Mouse (Mus musculus): Measurements from ENCODE around the gene Ccl8. TPM values are rescaled to one million over a fixed set of nuclear protein-coding genes. Genes with fewer than 3 reads are reported as not detected.

The Ccl8 gene
- polyA plus RNA-seq, 1 experiment from 2014 or later = not detected

- Histone ChIP-seq H3K4me1 (ENCODE audit: control insufficient read depth, insufficient read depth, low read length) (no peaks in the 10 kb centered on the region), H3K27me3 (ENCODE audit: control insufficient read depth, insufficient read depth, low read length) (no peaks in the 10 kb centered on the region), H3K36me3 (ENCODE audit: control insufficient read depth, insufficient read depth, low read length) (no peaks in the 10 kb centered on the region), H3K27ac (ENCODE audit: low read depth, low read length) (no peak overlapping the region), H3K4me3 (ENCODE audit: low read depth, low read length) (no peak overlapping the region), H3K9me3 (ENCODE audit: control insufficient read depth, low read length) (no peaks in the 10 kb centered on the region), H3K9ac (replicated peaks; ENCODE audit: low read depth, low read length) (no peak overlapping the region), H3K4me2 (ENCODE audit: low read depth, low read length) (no peak overlapping the region)
- no peak for ATAC-seq (ENCODE audit: low read depth)
- WGBS = 61% methylated on average over 3 of the region's 3 CpGs
Measured at GRCm38 (mm10) chr11:82084360-82084759, 30.6 kb upstream of the Ccl8 start.

GRCm38 (mm10) chr11:82099511-82100323 lies 15.3 kb upstream of the Ccl8 start:
- Histone ChIP-seq H3K9me3 (ENCODE audit: control insufficient read depth, low read length) (no peaks in the 10 kb centered on the region), H3K27me3 (ENCODE audit: control insufficient read depth, insufficient read depth, low read length) (no peaks in the 10 kb centered on the region), H3K27ac (ENCODE audit: low read depth, low read length) (no peak overlapping the region), H3K9ac (replicated peaks; ENCODE audit: low read depth, low read length) (no peak overlapping the region), H3K4me2 (ENCODE audit: low read depth, low read length) (no peak overlapping the region), H3K4me3 (ENCODE audit: low read depth, low read length) (no peak overlapping the region), H3K36me3 (ENCODE audit: control insufficient read depth, insufficient read depth, low read length) (no peaks in the 10 kb centered on the region), H3K4me1 (ENCODE audit: control insufficient read depth, insufficient read depth, low read length) (no peaks in the 10 kb centered on the region)
- no peak for ATAC-seq (ENCODE audit: low read depth)
- 93% methylated on average over 10 of the region's 10 CpGs for WGBS

GRCm38 (mm10) chr11:82101087-82101486 lies 13.9 kb upstream of the Ccl8 start:
- H3K9ac ChIP-seq (replicated peaks; ENCODE audit: low read depth, low read length) = no peak overlapping the region
- no peak overlapping the region for H3K4me2 ChIP-seq (ENCODE audit: low read depth, low read length)
- H3K36me3 ChIP-seq (ENCODE audit: control insufficient read depth, insufficient read depth, low read length) = no peaks in the 10 kb centered on the region
- no peaks in the 10 kb centered on the region for H3K27me3 ChIP-seq (ENCODE audit: control insufficient read depth, insufficient read depth, low read length)
- 83% methylated on average over 4 of the region's 4 CpGs for WGBS
- no peak for ATAC-seq (ENCODE audit: low read depth)
- H3K4me1 ChIP-seq (ENCODE audit: control insufficient read depth, insufficient read depth, low read length) = no peaks in the 10 kb centered on the region
- H3K9me3 ChIP-seq (ENCODE audit: control insufficient read depth, low read length) = no peaks in the 10 kb centered on the region
- no peak overlapping the region for H3K27ac ChIP-seq (ENCODE audit: low read depth, low read length)
- no peak overlapping the region for H3K4me3 ChIP-seq (ENCODE audit: low read depth, low read length)

- H3K27ac ChIP-seq (ENCODE audit: low read depth, low read length) = no peak within 1 kb of the TSS
- no peaks in the 10 kb centered on the region for H3K4me1 ChIP-seq (ENCODE audit: control insufficient read depth, insufficient read depth, low read length)
- ATAC-seq (ENCODE audit: low read depth) = no peak
- no peaks in the 10 kb centered on the region for H3K27me3 ChIP-seq (ENCODE audit: control insufficient read depth, insufficient read depth, low read length)
- H3K9me3 ChIP-seq (ENCODE audit: control insufficient read depth, low read length) = no peaks in the 10 kb centered on the region
- 65% methylated on average over 2 of the region's 2 CpGs for WGBS
- H3K36me3 ChIP-seq (ENCODE audit: control insufficient read depth, insufficient read depth, low read length) = no peaks in the 10 kb centered on the region
- H3K9ac ChIP-seq (replicated peaks; ENCODE audit: low read depth, low read length) = no peak within 1 kb of the TSS
- H3K4me3 ChIP-seq (ENCODE audit: low read depth, low read length) = no peak within 1 kb of the TSS
- H3K4me2 ChIP-seq (ENCODE audit: low read depth, low read length) = no peak within 1 kb of the TSS
Measured at GRCm38 (mm10) chr11:82101529-82101928, 13.5 kb upstream of the Ccl8 start, which contains the start of gene Ccl12. TSS of gene Ccl12 (plus strand) at chr11:82101845.

- Histone ChIP-seq H3K27me3 (ENCODE audit: control insufficient read depth, insufficient read depth, low read length) (no peaks in the 10 kb centered on the region), H3K4me3 (ENCODE audit: low read depth, low read length) (no peak overlapping the region), H3K4me2 (ENCODE audit: low read depth, low read length) (no peak overlapping the region), H3K4me1 (ENCODE audit: control insufficient read depth, insufficient read depth, low read length) (no peaks in the 10 kb centered on the region), H3K9ac (replicated peaks; ENCODE audit: low read depth, low read length) (no peak overlapping the region), H3K27ac (ENCODE audit: low read depth, low read length) (no peak overlapping the region), H3K9me3 (ENCODE audit: control insufficient read depth, low read length) (no peaks in the 10 kb centered on the region), H3K36me3 (ENCODE audit: control insufficient read depth, insufficient read depth, low read length) (no peaks in the 10 kb centered on the region)
- no peak for ATAC-seq (ENCODE audit: low read depth)
Measured at GRCm38 (mm10) chr11:82109611-82110010, 5.4 kb upstream of the Ccl8 start.

GRCm38 (mm10) chr11:82110372-82111248 lies 4.4 kb upstream of the Ccl8 start:
- no peak overlapping the region for H3K4me3 ChIP-seq (ENCODE audit: low read depth, low read length)
- H3K27me3 ChIP-seq (ENCODE audit: control insufficient read depth, insufficient read depth, low read length) = no peaks in the 10 kb centered on the region
- 74% methylated on average over 6 of the region's 6 CpGs for WGBS
- no peak for ATAC-seq (ENCODE audit: low read depth)
- H3K9me3 ChIP-seq (ENCODE audit: control insufficient read depth, low read length) = no peaks in the 10 kb centered on the region
- no peak overlapping the region for H3K9ac ChIP-seq (replicated peaks; ENCODE audit: low read depth, low read length)
- no peaks in the 10 kb centered on the region for H3K36me3 ChIP-seq (ENCODE audit: control insufficient read depth, insufficient read depth, low read length)
- H3K27ac ChIP-seq (ENCODE audit: low read depth, low read length) = no peak overlapping the region
- H3K4me2 ChIP-seq (ENCODE audit: low read depth, low read length) = no peak overlapping the region
- no peaks in the 10 kb centered on the region for H3K4me1 ChIP-seq (ENCODE audit: control insufficient read depth, insufficient read depth, low read length)

- no peak overlapping the region for H3K4me3 ChIP-seq (ENCODE audit: low read depth, low read length)
- H3K4me1 ChIP-seq (ENCODE audit: control insufficient read depth, insufficient read depth, low read length) = no peaks in the 10 kb centered on the region
- no peaks in the 10 kb centered on the region for H3K36me3 ChIP-seq (ENCODE audit: control insufficient read depth, insufficient read depth, low read length)
- no peak overlapping the region for H3K27ac ChIP-seq (ENCODE audit: low read depth, low read length)
- no peaks in the 10 kb centered on the region for H3K27me3 ChIP-seq (ENCODE audit: control insufficient read depth, insufficient read depth, low read length)
- no peak overlapping the region for H3K9ac ChIP-seq (replicated peaks; ENCODE audit: low read depth, low read length)
- H3K9me3 ChIP-seq (ENCODE audit: control insufficient read depth, low read length) = no peaks in the 10 kb centered on the region
- WGBS = 89% methylated on average over 3 of the region's 3 CpGs
- no peak for ATAC-seq (ENCODE audit: low read depth)
- no peak overlapping the region for H3K4me2 ChIP-seq (ENCODE audit: low read depth, low read length)
Measured at GRCm38 (mm10) chr11:82116041-82116440, 1.1 kb downstream of the Ccl8 start.

- H3K27ac ChIP-seq (ENCODE audit: low read depth, low read length) = no peak overlapping the region
- ATAC-seq (ENCODE audit: low read depth) = no peak
- no peaks in the 10 kb centered on the region for H3K4me1 ChIP-seq (ENCODE audit: control insufficient read depth, insufficient read depth, low read length)
- H3K36me3 ChIP-seq (ENCODE audit: control insufficient read depth, insufficient read depth, low read length) = no peaks in the 10 kb centered on the region
- 81% methylated on average over 1 of the region's 1 CpGs for WGBS
- no peaks in the 10 kb centered on the region for H3K27me3 ChIP-seq (ENCODE audit: control insufficient read depth, insufficient read depth, low read length)
- no peak overlapping the region for H3K9ac ChIP-seq (replicated peaks; ENCODE audit: low read depth, low read length)
- H3K4me2 ChIP-seq (ENCODE audit: low read depth, low read length) = no peak overlapping the region
- H3K9me3 ChIP-seq (ENCODE audit: control insufficient read depth, low read length) = no peaks in the 10 kb centered on the region
- no peak overlapping the region for H3K4me3 ChIP-seq (ENCODE audit: low read depth, low read length)
Measured at GRCm38 (mm10) chr11:82132977-82133376, 18.0 kb downstream of the Ccl8 start.

GRCm38 (mm10) chr11:82136196-82136595 lies 21.2 kb downstream of the Ccl8 start:
- Histone ChIP-seq H3K9ac (replicated peaks; ENCODE audit: low read depth, low read length) (no peak overlapping the region), H3K36me3 (ENCODE audit: control insufficient read depth, insufficient read depth, low read length) (no peaks in the 10 kb centered on the region), H3K9me3 (ENCODE audit: control insufficient read depth, low read length) (no peaks in the 10 kb centered on the region), H3K27me3 (ENCODE audit: control insufficient read depth, insufficient read depth, low read length) (no peaks in the 10 kb centered on the region), H3K4me2 (ENCODE audit: low read depth, low read length) (no peak overlapping the region), H3K4me1 (ENCODE audit: control insufficient read depth, insufficient read depth, low read length) (peaks cover 6% of the 10 kb centered on the region; the same call in 1 of the 2 replicates), H3K27ac (ENCODE audit: low read depth, low read length) (no peak overlapping the region), H3K4me3 (ENCODE audit: low read depth, low read length) (no peak overlapping the region)
- ATAC-seq (ENCODE audit: low read depth) = no peak
- 91% methylated on average over 2 of the region's 2 CpGs for WGBS
